Mouse (Mus musculus): ENCODE data around the gene 1810009A15Rik.

- TF ChIP-seq CTCF (IDR thresholded peaks at IDR 0.05; ENCODE audit: control insufficient read depth, insufficient read depth, insufficient read length) (peak; percentile 16), USF1 (IDR thresholded peaks at IDR 0.05; ENCODE audit: low read depth) (peak; percentile 79), MAX (IDR thresholded peaks at IDR 0.05) (no peak), MYOD1 (IDR thresholded peaks at IDR 0.05; ENCODE audit: control insufficient read depth, insufficient read length, low read depth) (no peak), CEBPB (IDR thresholded peaks at IDR 0.05; ENCODE audit: low read depth) (no peak), MYOG (IDR thresholded peaks at IDR 0.05; ENCODE audit: control insufficient read depth, extremely low read depth, insufficient read length) (no peak)
Observed at GRCm38 (mm10) chr19:8857689-8858088, 31.0 kb upstream of the 1810009A15Rik start.

Data from C2C12 (cell line).